Mouse (Mus musculus): Measurements from ENCODE around the gene Abca17. TPM values are rescaled to one million over a fixed set of nuclear protein-coding genes. Genes with fewer than 3 reads are reported as not detected.
A peak's percentile ranks its signal among the peaks of the same experiment; 100 is the strongest.

The Abca17 gene
- polyA plus RNA-seq, 1 experiment from 2014 or later: 0.41 TPM

DNA sequence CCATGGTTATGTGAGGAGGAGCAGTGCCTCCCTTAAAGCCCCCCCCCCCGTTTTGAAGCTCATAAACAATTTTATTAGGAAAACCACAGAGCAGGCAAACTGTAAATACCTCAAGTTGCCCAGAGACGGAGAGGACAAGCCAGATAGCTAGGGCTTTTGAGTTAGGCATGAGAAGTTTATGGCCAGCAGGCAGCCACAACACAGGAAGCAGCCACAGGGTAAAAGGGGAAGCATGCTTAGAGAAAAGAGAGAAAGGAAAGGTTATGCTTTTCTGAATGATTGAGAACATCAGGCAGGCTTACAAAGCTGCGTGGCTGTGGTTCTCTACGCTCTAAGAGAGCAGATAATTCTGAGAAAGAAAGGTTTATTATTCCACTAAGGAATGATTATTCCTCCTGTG is 90.4 kb downstream of the Abca17 start:
- Histone ChIP-seq H3K27me3 (replicated peaks) (no peaks in the 10 kb centered on the region), H3K27ac (no peak overlapping the region), H3K9ac (no peak overlapping the region), H3K4me1 (no peaks in the 10 kb centered on the region), H3K4me3 (no peak overlapping the region), H3K9me3 (no peaks in the 10 kb centered on the region), H3K36me3 (replicated peaks) (no peaks in the 10 kb centered on the region), H3K4me2 (no peak overlapping the region)
- 81% methylated on average over 4 of the region's 4 CpGs for WGBS
- no peak for ATAC-seq (replicated peaks)

DNA sequence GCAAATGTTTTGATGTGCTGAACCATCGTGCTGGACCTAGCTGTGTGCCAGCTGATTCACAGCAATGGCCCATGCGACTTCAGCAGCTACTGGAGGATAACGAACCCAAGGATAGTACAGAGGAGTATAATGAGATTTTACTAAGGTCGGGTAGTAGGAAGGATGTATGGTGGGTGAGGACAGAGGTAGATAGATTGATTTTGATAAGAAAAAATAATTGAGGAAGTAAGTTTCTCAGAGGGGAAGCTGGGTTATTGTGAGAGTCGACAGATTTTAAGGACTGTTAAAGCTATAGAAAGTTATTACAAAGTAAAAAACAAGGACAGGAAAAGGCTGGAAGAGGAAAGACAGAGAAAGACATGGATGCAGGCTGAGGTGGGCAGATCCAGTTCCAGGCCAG is 91.2 kb downstream of the Abca17 start:
- H3K4me3 ChIP-seq: no peak overlapping the region
- ATAC-seq (replicated peaks): no peak
- no peaks in the 10 kb centered on the region for H3K36me3 ChIP-seq (replicated peaks)
- no peaks in the 10 kb centered on the region for H3K4me1 ChIP-seq
- no peaks in the 10 kb centered on the region for H3K27me3 ChIP-seq (replicated peaks)
- H3K4me2 ChIP-seq: no peak overlapping the region
- H3K9ac ChIP-seq: no peak overlapping the region
- 84% methylated on average over 5 of the region's 5 CpGs for WGBS
- no peak overlapping the region for H3K27ac ChIP-seq
- H3K9me3 ChIP-seq: no peaks in the 10 kb centered on the region

DNA sequence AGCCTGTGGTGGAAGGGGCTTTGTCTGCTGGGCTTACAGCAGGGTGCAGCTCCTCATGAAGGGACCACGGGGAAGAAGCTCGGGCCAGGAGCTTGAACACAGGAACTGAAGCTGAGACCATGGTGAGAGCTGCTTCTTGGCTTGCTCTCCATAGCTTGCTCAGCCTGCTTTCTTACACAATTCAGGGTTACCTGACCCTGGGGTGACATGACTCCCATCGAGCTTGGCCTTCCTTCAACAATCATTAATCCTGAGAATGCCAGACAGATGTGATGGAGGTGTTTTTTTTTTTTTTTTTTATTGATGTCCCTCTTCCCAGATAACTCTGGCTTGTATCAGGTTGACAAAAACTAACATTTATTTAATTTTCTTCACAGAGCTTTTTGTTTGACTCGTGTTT is 91.9 kb downstream of the Abca17 start:
- no peaks in the 10 kb centered on the region for H3K9me3 ChIP-seq
- no peak overlapping the region for H3K4me3 ChIP-seq
- no peak for ATAC-seq (replicated peaks)
- H3K4me1 ChIP-seq: no peaks in the 10 kb centered on the region
- no peak overlapping the region for H3K4me2 ChIP-seq
- no peak overlapping the region for H3K27ac ChIP-seq
- WGBS: 76% methylated on average over 4 of the region's 4 CpGs
- no peak overlapping the region for H3K9ac ChIP-seq
- no peaks in the 10 kb centered on the region for H3K27me3 ChIP-seq (replicated peaks)
- no peaks in the 10 kb centered on the region for H3K36me3 ChIP-seq (replicated peaks)

DNA sequence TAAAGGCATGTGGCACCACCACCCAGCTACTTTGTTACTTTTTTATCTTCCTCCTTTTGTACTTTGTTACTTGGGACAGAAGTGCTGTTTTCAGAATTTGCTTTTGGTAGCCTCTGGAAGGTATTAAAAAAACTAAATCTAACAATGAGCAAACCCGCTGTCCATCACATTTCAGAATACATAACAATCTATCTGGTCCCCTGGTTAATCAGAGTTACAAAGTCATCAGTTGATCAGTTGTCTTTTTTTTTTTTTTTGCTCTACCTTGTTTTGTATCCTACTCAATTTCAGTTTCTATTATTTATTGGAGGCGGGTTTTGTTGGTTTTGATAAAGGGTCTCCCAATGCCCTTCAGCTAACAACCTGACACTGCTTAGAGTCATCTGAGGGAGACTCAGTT is 98.5 kb downstream of the Abca17 start:
- H3K36me3 ChIP-seq (replicated peaks): peaks cover 7% of the 10 kb centered on the region; the same call in 1 of the 2 replicates
- no peak overlapping the region for H3K4me2 ChIP-seq
- peak overlapping the region; percentile 78 for H3K4me3 ChIP-seq
- H3K27ac ChIP-seq: no peak overlapping the region
- no peaks in the 10 kb centered on the region for H3K9me3 ChIP-seq
- no peak for ATAC-seq (replicated peaks)
- H3K4me1 ChIP-seq: peaks cover 18% of the 10 kb centered on the region
- WGBS: 95% methylated on average over 2 of the region's 2 CpGs
- no peak overlapping the region for H3K9ac ChIP-seq
- H3K27me3 ChIP-seq (replicated peaks): no peaks in the 10 kb centered on the region

DNA sequence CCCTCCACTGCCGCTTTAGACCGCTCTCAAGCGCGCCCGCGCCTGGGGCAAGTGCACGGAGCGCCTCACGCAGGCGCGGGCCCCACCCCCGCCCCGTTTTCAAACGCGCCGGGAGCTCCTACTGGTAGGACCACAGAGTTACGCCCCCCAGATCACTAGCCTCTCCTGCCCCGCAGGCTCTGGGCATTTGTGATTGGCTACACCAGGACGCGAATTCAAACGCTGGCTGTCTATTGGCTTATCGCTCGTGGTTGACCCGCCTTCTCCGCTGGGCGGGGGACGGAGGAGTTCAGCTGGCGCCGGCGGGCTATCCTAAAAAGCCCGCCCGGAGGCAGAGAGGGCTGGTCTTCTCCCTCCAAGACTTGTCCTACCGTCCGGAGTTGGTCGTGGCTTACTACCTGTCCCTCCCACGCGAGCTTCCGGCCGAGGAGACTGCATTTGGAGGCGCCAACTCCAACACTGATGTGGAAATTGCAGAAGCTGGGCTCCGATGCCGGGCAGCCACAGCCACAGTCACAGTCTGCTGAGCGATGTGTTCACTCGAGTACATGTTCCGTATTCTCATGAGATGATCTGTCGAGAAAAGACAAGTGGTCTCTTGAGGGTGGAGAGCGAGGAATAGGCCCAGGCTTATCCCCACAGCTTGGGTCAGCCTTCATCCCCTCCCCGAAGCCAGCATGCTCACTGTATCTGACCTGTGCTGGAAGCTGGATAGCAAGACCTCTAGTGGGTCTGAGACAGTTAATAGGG is 99.4 kb downstream of the Abca17 start, which contains the start of gene Ccnf:
TSS of gene Ccnf (minus strand) at position 165 of the 750 bp plus-strand sequence.
- Histone ChIP-seq H3K9ac (peak within 1 kb of the TSS; percentile 67), H3K4me3 (peak within 1 kb of the TSS; percentile 78), H3K36me3 (replicated peaks) (peaks cover 8% of the 10 kb centered on the region; the same call in 1 of the 2 replicates), H3K4me1 (peaks cover 18% of the 10 kb centered on the region), H3K4me2 (peak within 1 kb of the TSS; percentile 87), H3K27me3 (replicated peaks) (no peaks in the 10 kb centered on the region), H3K27ac (peak within 1 kb of the TSS; percentile 66), H3K9me3 (no peaks in the 10 kb centered on the region)
- peak; percentile 100 for ATAC-seq (replicated peaks)
- WGBS: under 1% methylated on average over 48 of the region's 48 CpGs

DNA sequence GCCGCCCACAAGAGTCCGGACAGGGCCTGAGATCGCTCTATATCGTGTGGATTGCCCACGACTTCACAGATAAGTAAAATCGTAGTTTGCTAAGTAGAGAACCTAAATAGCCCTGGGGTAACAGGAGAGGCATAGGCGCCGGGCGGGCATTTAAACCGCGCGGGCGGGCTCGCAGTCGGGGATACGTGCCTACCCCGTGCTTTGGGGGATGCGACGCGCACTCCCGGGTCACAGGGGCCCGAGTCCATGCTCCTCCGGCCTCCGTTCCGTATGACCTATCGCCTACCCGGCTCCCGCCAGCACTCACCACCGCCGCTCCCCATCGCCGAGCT is 99.9 kb downstream of the Abca17 start:
- no peaks in the 10 kb centered on the region for H3K27me3 ChIP-seq (replicated peaks)
- H3K9me3 ChIP-seq: no peaks in the 10 kb centered on the region
- peaks cover 10% of the 10 kb centered on the region; the same call in 1 of the 2 replicates for H3K36me3 ChIP-seq (replicated peaks)
- WGBS: under 1% methylated on average over 32 of the region's 32 CpGs
- peak overlapping the region; percentile 63; the same call in 1 of the 2 replicates for H3K27ac ChIP-seq
- no peak for ATAC-seq (replicated peaks)
- peaks cover 18% of the 10 kb centered on the region for H3K4me1 ChIP-seq
- H3K4me3 ChIP-seq: peak overlapping the region; percentile 78
- H3K4me2 ChIP-seq: peak overlapping the region; percentile 87
- peak overlapping the region; percentile 67 for H3K9ac ChIP-seq

DNA sequence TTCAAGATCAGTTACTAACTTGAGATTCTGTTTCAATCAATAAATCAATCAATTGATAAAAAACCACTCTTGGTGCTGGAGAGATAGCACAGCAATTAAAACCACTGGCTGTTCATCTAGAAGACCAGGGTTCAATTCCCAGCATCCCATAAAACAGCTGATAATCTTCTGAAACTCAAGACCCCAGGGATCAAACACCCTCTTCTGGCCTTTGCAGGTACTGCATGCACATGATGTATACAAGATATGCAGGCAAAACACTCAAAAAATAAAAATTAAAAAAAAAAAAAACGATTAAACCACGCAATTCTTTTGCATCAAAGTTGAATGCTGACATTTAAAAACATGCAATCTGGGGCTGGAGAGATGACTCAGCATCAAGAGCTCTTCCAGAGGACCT is 102.2 kb downstream of the Abca17 start:
- Histone ChIP-seq H3K9me3 (no peaks in the 10 kb centered on the region), H3K9ac (no peak overlapping the region), H3K27ac (no peak overlapping the region), H3K4me2 (no peak overlapping the region), H3K36me3 (replicated peaks) (peaks cover 23% of the 10 kb centered on the region), H3K27me3 (replicated peaks) (no peaks in the 10 kb centered on the region), H3K4me3 (no peak overlapping the region), H3K4me1 (peaks cover 18% of the 10 kb centered on the region)
- no peak for ATAC-seq (replicated peaks)
- 97% methylated on average over 2 of the region's 2 CpGs for WGBS

DNA sequence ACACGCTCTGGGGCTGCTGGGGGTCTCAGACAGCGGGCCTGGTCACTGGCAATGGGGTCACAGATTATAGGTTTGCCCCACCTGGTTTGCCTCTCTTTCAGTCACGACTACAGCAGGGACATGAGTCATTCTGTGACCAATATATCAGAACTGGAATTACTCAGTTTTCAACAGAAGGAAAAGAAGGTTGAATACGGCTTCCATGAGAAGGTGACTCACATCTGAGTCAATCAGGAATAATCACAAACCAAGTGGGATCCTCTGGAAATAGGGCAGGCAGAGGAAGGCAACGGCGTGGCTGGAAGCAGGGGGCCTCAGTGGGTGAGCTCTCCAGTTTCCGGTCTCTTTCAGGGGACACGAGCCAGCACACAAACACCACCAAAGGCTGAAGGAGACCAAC is 106.8 kb downstream of the Abca17 start:
- Histone ChIP-seq H3K4me1 (no peaks in the 10 kb centered on the region), H3K36me3 (replicated peaks) (peaks cover 42% of the 10 kb centered on the region), H3K4me2 (no peak overlapping the region), H3K27ac (no peak overlapping the region), H3K4me3 (no peak overlapping the region), H3K27me3 (replicated peaks) (no peaks in the 10 kb centered on the region), H3K9me3 (no peaks in the 10 kb centered on the region), H3K9ac (no peak overlapping the region)
- ATAC-seq (replicated peaks): no peak
- WGBS: 98% methylated on average over 8 of the region's 8 CpGs

DNA sequence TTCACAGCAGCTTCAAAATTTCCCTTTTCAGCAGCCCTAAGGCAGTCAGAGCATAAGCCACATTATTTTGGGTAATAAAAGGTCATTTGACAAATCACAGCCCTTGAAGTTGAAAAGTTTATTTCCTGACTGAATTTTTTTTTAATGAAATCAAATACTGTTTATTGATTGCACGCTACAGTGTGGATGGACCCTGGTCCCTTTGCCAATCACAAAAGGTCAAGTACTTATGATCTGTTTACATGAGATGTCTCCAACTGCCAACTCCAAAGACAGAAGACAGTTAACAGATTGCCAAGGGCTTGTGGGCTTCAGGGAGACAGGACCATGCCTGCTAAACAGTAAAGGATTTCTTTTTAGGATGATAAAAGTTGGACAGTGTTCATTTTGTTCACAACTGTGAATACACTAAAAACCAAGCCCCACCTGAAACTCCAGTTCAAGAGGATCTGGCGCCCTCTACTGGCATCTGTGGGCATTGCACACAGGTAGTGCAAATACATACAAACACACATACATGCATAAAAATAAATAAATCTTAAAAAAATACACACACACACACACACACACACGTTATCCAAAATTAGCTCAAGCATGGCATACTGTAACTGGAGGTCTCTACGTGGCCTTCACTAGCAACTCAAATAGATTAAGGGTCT is 107.4 kb downstream of the Abca17 start:
- Histone ChIP-seq H3K4me2 (no peak overlapping the region), H3K9ac (no peak overlapping the region), H3K4me3 (no peak overlapping the region), H3K27ac (no peak overlapping the region), H3K27me3 (replicated peaks) (no peaks in the 10 kb centered on the region), H3K36me3 (replicated peaks) (peaks cover 42% of the 10 kb centered on the region), H3K9me3 (no peaks in the 10 kb centered on the region), H3K4me1 (no peaks in the 10 kb centered on the region)
- 85% methylated on average over 4 of the region's 4 CpGs for WGBS
- no peak for ATAC-seq (replicated peaks)

DNA sequence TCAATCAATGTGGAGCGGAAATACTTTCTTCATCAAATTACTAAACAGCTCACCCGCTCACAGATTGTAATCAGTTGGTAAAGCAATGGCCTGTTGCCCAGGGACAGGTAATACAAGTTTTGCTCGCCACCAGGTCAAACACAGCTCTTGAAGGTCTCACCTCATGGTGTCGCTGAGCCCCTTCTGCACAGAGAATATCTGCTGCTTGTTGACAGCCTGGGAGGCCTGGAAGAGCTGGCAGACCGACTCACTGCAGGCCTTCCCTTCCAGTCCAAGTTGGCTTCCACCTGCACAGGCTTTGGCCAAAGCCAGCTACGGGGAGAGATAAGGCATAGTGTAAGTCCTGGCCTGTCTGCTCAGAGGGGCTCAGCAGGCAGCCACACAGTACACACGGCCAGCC is 113.9 kb downstream of the Abca17 start:
- ATAC-seq (replicated peaks): no peak
- WGBS: 95% methylated on average over 7 of the region's 7 CpGs
- no peaks in the 10 kb centered on the region for H3K4me1 ChIP-seq
- H3K9me3 ChIP-seq: no peaks in the 10 kb centered on the region
- H3K27ac ChIP-seq: no peak overlapping the region
- no peak overlapping the region for H3K4me2 ChIP-seq
- H3K27me3 ChIP-seq (replicated peaks): no peaks in the 10 kb centered on the region
- H3K9ac ChIP-seq: no peak overlapping the region
- peaks cover 29% of the 10 kb centered on the region; the same call in 1 of the 2 replicates for H3K36me3 ChIP-seq (replicated peaks)
- no peak overlapping the region for H3K4me3 ChIP-seq

DNA sequence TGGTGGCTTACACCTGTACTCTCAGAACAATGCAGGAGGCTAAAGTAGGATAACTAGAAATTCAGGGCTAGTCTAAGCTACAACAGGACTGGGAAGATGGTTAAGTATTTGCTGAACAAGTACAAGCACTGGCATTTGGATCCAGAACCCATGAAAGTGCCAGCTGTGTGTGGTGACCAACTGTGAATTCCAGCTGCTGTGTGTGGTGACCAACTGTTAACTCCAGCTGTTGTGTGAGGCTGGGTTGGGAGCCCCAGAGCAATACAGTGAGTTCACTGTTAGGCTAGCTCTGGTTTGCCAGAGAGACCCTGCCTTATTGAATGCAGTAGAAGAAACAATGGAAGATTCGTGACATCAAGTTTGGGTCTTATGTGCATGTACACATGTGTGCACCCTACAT is 114.4 kb downstream of the Abca17 start:
- Histone ChIP-seq H3K27me3 (replicated peaks) (no peaks in the 10 kb centered on the region), H3K9ac (no peak overlapping the region), H3K36me3 (replicated peaks) (peaks cover 29% of the 10 kb centered on the region; the same call in 1 of the 2 replicates), H3K4me1 (no peaks in the 10 kb centered on the region), H3K27ac (no peak overlapping the region), H3K4me3 (no peak overlapping the region), H3K4me2 (no peak overlapping the region), H3K9me3 (no peaks in the 10 kb centered on the region)
- WGBS: 97% methylated on average over 1 of the region's 1 CpGs
- no peak for ATAC-seq (replicated peaks)

DNA sequence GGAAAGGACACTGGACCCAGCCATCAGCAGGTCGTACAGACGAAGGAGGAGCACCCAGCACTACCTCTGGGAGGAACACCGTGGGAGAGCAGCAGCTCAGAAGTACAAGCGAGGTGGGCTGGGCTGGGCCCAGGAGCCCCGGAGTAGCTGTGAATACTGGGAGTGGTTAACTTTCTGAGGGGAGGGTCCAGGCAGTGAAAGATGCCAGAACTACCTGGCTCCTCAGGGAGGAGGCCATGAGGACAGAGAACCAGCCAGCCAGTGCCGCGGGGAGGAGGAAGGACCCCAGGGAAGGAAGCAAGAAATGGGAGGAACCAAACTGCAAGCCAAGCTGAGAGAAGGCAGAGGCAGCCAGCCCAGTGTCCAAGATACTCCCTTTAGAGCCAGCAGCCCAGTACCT is 122.9 kb downstream of the Abca17 start:
- H3K4me3 ChIP-seq: no peak overlapping the region
- H3K9me3 ChIP-seq: no peaks in the 10 kb centered on the region
- no peak overlapping the region for H3K27ac ChIP-seq
- no peak overlapping the region for H3K9ac ChIP-seq
- no peaks in the 10 kb centered on the region for H3K4me1 ChIP-seq
- H3K36me3 ChIP-seq (replicated peaks): peaks cover 8% of the 10 kb centered on the region; the same call in 1 of the 2 replicates
- 93% methylated on average over 7 of the region's 7 CpGs for WGBS
- no peak for ATAC-seq (replicated peaks)
- no peak overlapping the region for H3K4me2 ChIP-seq
- no peaks in the 10 kb centered on the region for H3K27me3 ChIP-seq (replicated peaks)

DNA sequence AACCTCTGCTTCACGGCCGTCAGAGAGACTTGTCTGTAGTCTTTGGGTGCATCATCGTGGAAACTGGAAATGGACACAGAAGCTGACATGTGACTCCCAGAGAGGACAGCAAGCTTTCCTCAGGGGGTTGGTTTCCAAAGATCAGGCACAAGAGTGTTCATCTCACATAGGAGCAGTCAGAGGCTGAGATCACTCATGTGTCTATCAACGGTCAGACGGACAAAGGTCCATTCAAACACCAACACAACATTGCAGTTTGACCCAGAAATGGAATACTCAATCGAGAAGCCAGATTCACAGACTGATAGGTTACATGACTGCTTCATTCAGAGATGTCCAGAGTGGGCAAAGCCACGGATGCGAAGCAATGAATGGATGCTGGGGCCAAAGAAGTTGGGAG is 124.1 kb downstream of the Abca17 start:
- peaks cover 8% of the 10 kb centered on the region; the same call in 1 of the 2 replicates for H3K36me3 ChIP-seq (replicated peaks)
- no peaks in the 10 kb centered on the region for H3K9me3 ChIP-seq
- WGBS: 91% methylated on average over 8 of the region's 8 CpGs
- no peak overlapping the region for H3K9ac ChIP-seq
- ATAC-seq (replicated peaks): no peak
- H3K4me2 ChIP-seq: no peak overlapping the region
- no peak overlapping the region for H3K4me3 ChIP-seq
- no peaks in the 10 kb centered on the region for H3K4me1 ChIP-seq
- H3K27ac ChIP-seq: no peak overlapping the region
- H3K27me3 ChIP-seq (replicated peaks): no peaks in the 10 kb centered on the region

Measured in midbrain, embryonic 15.5 days (tissue).